Mouse (Mus musculus) urinary bladder, postnatal 25 days (tissue): ENCODE data around the gene Myadml2.

Experiments
- DNase-seq: peaks from one replicate; pipeline ENCODE4 v3.0.0; 2022; ENCODE audit warnings: low spot score

Myadml2 gene

DNA sequence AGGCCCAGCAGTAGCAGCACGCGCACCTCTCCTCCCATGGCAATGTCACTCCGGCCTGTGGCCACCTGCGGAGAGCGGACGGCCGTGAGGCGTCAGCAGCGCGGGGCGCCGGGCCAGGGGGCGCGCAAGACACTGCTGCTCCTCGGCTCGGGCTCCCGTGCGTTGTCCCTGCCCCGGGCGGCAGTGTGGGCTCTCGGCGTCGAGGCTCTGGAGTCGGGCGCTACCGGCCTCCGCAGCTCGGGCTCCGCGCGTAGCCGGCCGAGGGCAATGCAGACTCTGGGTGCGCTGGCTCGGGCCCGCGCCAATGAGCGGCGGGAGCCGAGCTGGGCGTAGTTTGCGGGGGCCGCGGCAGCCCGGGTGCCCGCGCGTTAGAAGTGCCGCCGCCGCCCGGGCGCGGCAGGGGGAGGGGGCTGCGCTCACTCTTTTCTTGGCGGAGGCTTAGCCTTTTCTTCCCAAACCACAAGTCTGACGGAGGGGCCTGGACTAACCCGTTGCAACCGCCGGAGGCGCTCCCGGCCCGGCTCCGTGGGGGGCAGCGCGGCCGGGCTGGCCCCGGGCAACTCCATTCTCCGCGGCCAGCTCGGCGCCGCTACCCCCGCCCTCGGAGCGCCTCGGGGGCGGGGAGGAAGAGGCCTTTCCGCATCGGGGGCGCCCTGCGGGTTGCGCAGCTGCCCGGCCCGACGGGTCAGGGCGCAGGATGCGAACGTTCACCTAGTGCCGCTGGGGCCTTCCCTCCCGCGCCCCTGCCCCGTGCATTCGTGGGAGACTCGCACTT lies 12.5 kb upstream of the Myadml2 start:
- no peak for DNase-seq

DNA sequence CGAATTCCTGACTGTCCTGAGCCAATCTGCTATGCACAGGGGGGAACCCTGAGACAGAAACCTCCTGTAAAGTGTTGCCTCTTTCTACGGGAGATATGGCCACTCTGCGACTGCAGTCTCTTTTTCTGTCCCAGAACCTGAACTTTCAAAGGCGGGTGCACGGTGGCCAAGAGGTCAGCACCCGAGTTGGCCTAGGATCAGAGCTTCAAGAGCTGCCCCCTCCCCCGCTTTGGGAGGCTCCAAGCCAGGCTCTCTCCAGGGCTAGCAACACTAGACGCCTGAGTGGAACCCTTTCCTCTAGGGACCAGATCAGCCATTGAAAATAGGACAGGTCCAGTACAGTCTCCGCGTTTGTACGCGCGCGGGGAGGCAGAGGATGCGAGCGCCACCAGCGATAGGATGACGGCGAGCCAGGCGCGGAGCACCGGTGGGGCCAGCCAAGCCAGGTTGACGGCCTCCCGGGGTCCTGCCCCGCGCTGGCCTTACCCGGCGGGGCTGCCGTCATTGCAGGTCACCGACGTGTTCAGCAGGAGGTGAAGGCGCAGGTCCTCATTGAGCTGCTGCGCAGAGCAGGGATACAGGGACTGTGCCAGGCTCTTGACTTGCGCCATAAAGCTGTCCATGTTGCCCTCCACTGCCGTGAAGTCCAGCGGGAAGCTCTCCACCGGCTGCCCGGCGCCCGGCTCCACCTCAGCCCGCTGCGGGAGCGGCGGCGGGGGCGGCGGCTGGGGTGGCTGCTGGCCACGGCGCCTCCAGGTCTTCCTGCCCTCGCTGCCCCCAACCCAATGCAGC lies 11.7 kb upstream of the Myadml2 start:
- DNase-seq: no peak

DNA sequence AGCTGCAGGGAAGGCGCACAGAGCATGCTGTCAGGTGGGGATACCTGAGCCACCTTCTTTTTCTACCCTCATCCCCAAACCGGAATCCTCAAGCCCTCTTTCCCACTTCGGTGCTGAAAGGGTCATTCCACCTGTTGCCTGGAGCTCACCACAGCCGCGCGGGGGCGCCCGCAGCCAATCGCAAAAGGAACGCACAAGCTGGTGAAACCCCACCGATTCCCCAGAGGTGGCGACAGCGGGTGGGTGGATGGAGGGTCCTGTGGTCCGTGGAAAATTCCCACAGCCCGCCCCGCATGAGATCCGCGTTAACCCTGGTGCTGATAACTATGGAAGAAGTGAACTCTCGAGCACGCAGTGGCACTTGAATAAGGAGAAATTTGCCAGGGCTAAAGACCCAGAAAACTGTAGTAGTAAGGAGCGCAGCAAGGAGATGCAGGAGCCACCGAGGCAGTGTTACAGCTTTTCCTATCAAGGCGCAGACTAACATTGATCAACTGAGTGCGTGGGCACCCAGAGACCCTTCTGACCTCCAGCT lies 11.0 kb upstream of the Myadml2 start:
- DNase-seq: peak; percentile 83

DNA sequence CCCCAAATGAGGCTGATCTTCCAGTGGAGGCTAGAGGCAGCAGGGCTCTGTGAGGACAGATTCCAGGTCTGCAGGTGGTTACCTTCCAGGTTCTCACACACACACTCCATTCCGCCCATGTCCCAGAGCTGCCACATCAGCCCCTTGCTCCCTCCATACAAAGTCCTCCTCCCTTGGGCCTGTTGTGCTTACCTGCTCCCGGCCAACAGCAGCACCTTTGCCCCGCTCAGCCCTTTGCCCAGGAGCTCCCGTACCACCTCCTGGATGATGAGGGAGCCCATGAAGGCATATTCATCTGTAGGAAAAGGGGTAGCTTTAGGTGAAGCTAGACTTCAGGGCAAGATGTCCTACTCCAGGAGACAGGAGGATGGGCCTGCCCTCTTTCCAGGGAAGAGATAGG lies 9.3 kb upstream of the Myadml2 start:
- DNase-seq: no peak

GRCm38 (mm10) chr11:120654741-120655140 lies 6.8 kb upstream of the Myadml2 start:
- no peak for DNase-seq

DNA sequence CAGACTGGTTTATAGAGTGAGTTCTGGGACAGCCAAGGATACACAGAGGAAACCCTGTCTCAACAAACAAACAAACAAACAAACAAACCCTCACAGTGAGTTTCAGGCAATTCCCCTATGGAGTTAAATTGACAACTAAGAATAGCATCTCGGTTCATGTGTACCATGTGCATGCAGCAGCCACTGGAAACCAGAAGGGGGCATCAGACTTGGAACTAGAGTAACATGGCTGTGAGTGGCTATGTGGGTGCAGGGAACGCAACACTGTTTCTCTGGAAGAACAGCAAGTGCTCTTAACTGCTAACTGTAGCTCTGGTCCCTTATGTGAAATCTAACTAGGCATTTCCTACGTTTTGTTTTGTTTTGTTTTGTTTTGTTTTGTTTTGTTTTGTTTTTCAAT lies 3.9 kb upstream of the Myadml2 start:
- DNase-seq: no peak

DNA sequence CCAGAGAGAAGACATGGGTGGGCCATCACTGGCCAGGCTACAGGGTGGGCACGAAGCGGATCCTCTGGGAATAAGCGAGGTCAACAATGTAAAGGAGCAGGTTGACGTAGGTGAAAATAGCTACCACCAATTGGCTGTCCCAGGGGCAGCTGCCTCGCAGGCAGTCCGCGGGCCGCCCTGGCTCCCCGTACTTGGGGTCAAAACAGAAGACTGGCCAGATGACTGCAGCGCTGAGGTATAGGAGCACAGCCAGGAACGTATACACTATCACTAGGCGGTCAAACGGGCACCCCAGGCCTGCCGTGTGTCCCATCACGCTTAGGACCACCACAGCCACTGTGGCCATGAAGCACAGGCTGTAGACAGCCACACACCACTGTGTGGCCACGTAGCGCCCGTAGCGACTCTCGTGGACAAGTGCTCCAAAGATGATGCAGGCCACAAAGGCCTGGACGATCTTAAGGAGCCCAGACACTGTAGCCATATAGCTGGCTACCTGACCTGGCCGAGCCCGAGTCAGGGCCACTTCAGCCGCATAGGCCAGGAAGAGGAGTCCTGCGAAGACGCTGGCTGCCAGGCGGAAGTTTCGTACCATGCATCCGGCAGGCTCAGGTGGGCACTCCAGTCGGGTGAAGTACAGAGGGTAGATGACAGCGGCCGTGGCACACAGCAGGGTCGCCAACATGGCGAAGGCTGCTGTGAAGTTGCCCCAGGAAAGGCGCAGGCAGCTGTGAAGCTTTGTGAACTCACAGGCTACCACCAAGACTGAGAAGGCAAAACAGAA lies 719 bp downstream of the Myadml2 start:
- DNase-seq: no peak

DNA sequence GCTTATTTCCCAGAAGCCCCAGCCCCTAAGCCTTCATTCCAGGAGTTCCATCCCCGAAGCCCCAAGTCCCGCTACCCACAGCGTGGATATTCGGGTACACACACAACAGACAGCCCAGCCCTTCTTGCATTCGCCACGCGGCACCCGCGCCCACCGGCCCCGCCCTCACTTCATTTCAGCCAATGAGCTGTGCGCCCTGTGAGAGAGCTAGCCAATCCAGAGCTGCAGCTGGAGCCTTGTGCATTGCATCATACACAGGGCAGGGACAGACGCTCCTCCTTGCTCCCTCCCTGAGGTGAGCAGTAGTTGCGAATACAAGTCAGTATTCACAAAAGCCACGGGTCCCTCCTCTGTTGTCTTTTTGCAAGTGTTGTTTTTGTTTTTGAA lies 4.4 kb downstream of the Myadml2 start, which contains the start of gene Pycr1:
TSS of gene Pycr1 (minus strand) at position 169 of the 387 bp plus-strand sequence.
- DNase-seq: peak; percentile 93

DNA sequence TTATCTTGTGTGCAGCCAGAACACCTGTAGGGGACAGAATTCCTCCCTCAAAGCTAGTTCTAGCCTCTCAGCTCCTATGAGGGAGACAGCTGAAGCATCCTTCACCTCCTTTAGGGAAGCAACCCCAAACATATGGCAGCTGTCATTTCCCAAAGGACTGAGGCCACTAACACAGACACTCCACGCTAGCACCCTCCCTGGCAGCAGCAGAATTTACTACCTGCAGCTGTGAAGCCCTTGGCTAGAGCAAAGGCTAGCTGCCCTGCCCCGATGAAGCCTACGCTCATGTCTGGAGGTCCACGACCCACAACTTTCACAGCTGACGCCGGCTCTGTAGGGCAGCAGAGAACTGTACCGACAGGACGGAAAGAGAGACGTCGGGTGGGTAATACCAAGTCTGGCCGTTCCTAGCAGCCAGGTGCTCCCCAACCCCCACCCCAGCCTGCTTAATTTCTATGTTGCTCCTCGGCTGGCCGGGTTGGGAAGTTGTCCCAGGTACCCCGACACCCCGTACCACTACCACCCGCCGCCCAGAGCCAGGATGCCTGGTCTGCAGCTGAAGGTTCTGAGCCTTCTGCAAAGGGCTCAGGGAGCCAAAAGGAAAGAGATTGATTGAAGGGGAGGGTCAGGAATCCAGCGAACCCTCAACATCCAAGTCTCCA lies 4.9 kb downstream of the Myadml2 start:
- DNase-seq: no peak

- no peak for DNase-seq
These were observed 6.1 kb downstream of the Myadml2 start for GRCm38 (mm10) chr11:120641869-120642268.

DNA sequence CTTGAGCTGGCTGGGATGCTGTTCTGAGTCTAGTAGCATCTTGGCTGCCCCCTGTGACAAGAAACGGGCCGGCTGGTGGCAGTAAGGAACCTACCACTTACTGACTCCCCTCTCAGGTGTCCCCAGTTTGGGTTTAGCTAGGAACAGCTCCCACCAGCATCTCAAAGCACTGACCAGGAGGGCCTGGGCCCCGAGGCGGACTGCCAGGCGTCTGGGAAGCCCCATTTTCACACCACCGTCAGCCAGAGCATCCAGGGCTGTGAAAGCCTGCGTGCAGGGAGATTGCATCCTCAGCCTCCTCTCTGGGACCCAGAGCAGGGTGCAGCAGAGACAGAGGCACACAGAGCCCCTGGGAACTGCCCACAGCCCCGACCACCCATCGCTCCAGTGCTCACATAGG lies 6.7 kb downstream of the Myadml2 start:
- no peak for DNase-seq

- no peak for DNase-seq
These were observed 13.1 kb downstream of the Myadml2 start for GRCm38 (mm10) chr11:120634810-120635209.

GRCm38 (mm10) chr11:120633520-120634343 lies 14.2 kb downstream of the Myadml2 start, which contains the start of gene Mafg:
TSS of gene Mafg (minus strand) at chr11:120633600.
- DNase-seq: peak; percentile 89

DNA sequence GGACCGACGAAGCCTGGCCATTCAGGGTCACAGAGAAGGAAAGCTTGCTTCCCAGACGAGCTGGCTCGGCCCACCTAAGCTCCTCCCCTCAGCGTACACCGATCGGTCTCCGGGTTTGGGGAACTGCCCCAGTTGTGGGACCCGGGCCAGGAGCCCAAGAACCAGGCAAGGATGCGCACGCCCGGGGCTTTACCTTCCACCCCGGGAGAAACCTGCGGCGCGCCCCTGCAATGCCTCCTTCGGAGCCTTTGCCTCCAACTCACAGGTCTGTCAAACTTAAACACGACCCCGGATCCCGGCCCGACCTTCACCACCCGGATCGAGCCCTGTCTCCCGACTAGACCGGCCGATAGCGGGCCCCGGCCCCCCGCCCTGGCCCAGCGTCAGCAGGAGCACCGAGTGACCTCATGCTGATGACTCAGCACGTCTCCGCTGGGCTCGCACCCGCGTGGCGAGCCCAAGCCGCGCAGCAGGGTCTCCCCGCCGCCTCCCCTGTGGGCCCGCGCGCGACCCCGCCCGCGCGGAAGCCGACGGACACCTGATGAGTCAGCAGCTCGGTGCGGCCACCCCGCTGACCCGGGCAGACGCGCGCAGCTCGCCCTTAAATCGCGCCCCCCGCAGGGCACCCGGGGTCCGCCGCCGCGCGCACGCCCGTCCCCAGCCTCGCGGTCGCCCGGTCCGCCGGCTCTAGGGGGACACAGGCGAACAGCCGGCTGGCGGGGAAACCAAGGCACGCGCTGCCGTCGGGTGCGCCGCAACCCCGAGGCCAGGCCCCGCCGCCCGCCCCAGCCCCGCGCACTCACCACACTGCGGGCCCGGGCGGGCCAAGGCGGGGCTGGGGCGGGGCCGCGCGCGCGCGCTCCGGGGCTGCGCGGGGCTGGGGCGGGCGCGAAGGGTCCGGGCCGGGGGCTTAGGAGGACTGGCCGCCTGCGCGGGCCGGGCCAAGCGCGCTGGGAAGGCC lies 15.1 kb downstream of the Myadml2 start:
- peak; percentile 67 for DNase-seq

DNA sequence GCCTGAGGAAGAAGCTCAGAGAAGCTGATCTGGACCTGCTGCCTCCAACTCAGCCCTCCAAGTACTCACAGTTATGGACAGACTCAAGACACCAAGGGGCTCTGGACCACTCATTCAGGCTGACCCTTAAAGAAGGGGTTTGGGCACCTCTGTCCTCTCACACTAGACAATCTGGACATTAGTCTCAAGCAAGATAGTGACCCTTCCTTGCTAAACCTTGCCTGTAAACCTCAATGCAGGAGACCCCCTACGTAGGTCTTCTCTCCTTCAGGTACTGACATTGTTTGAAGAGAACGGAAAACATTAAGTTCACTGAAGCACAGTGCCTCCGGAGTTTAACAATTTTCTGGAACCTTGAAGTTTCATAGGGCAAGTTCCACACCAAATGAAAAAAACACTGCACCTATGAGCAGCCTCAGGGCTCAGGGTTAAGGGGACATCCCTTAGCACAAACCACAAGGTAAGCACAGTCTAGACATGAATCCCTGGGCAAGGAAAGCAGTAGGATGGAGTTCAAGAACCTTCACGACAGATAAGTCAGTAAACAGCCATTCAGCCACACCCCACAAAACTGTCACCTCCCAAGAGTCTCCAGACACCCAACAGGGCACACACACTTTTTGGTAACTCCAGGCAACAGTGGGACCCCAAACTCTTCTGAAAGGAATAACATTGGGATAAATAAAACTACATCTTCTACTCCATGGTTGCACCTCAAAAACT lies 16.1 kb downstream of the Myadml2 start:
- no peak for DNase-seq

- no peak for DNase-seq
These were observed 16.9 kb downstream of the Myadml2 start for GRCm38 (mm10) chr11:120630881-120631725.

DNA sequence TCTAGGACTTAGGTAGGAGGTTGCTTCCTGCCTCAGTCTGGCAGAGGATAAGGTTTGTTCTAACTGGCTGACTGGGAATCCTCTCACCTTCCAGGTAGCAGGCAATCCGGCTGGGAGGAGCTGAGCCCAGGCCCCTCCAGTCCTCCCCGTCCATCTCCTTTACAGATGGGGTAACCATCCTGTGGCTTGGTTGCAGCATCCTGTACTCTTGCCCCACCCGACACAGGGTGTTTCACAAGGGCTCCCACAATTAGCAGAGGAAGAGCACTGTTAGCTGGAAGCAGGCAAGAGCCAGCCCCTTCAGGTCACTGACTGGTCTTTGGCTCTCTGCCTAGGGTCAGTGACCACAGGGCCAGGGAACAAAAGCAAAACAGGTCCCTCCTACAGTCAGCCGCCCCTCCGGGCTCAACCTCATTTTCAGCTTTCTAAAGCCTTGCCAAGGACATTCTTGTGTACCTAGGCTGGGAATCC lies 17.5 kb downstream of the Myadml2 start:
- no peak for DNase-seq

- DNase-seq: no peak
These were observed 18.0 kb downstream of the Myadml2 start for GRCm38 (mm10) chr11:120629911-120630310.
